Mouse (Mus musculus): Measurements from ENCODE around the gene C1qtnf6. TPM values are rescaled to one million over a fixed set of nuclear protein-coding genes. Genes with fewer than 3 reads are reported as not detected.

The C1qtnf6 gene
- 174 and 185 TPM in 2 replicates for polyA plus RNA-seq (2012; rRNA removed)

GRCm38 (mm10) chr15:78530671-78531450 is at the start of gene C1qtnf6:
Gene C1qtnf6 (minus strand): TSS chr15:78531416.

GRCm38 (mm10) chr15:78572658-78573397 is 41.6 kb upstream of the C1qtnf6 start, which contains the start of gene Rac2:
Gene Rac2 (minus strand): TSS chr15:78572783.

GRCm38 (mm10) chr15:78544561-78545001 is 13.4 kb upstream of the C1qtnf6 start, which contains the start of gene Sstr3:
Gene Sstr3 (minus strand): TSS chr15:78544685.

GRCm38 (mm10) chr15:78494968-78495406 is 36.2 kb downstream of the C1qtnf6 start, which contains the start of gene Il2rb:
Gene Il2rb (minus strand): TSS chr15:78495271.

Other genes starting within 250 kb of the C1qtnf6 start
- gene Csf2rb2, start 225.7 kb downstream of the C1qtnf6 start, polyA plus RNA-seq (2012; rRNA removed) = 8.8 and 9.3 TPM in 2 replicates
- gene Csf2rb, start 205.7 kb downstream of the C1qtnf6 start, polyA plus RNA-seq (2012; rRNA removed) = 11.4 and 11.6 TPM in 2 replicates
- not detected in 2 replicates for gene Tex33, start 135.5 kb downstream of the C1qtnf6 start, polyA plus RNA-seq (2012; rRNA removed)
- 255 and 260 TPM in 2 replicates for gene Tst, start 125.5 kb downstream of the C1qtnf6 start, polyA plus RNA-seq (2012; rRNA removed)
- 252 and 268 TPM in 2 replicates for gene Mpst, start 125.0 kb downstream of the C1qtnf6 start, polyA plus RNA-seq (2012; rRNA removed)
- gene Kctd17, start 102.9 kb downstream of the C1qtnf6 start, polyA plus RNA-seq (2012; rRNA removed) = 438 and 485 TPM in 2 replicates
- 2.8 and 4.7 TPM in 2 replicates for gene Tmprss6, start 62.8 kb downstream of the C1qtnf6 start, polyA plus RNA-seq (2012; rRNA removed)
- gene Il2rb, start 36.1 kb downstream of the C1qtnf6 start, polyA plus RNA-seq (2012; rRNA removed) = 5.2 and 5.4 TPM in 2 replicates
- 1.6 and 4.0 TPM in 2 replicates for gene Sstr3, start 13.3 kb upstream of the C1qtnf6 start, polyA plus RNA-seq (2012; rRNA removed)
- 25.3 and 54.1 TPM in 2 replicates for gene Rac2, start 41.4 kb upstream of the C1qtnf6 start, polyA plus RNA-seq (2012; rRNA removed)
- 36.0 and 41.9 TPM in 2 replicates for gene Cyth4, start 65.6 kb upstream of the C1qtnf6 start, polyA plus RNA-seq (2012; rRNA removed)
- gene Elfn2, start 187.4 kb upstream of the C1qtnf6 start, polyA plus RNA-seq (2012; rRNA removed) = 0.58 and 0.59 TPM in 2 replicates
- gene Mfng, start 242.1 kb upstream of the C1qtnf6 start, polyA plus RNA-seq (2012; rRNA removed) = 27.2 and 31.3 TPM in 2 replicates

Data from ovary, adult 2 months (tissue).